Mouse (Mus musculus) urinary bladder, postnatal 36 days (tissue): ENCODE results near the gene Myl7.
"Not testable (repeated sequence)": the region's sequence is repeated elsewhere in the genome, so short reads cannot be mapped to it uniquely, and the experiment has no call there.

Experiments used
- DNase-seq, 2 experiments: peaks; one replicate each; pipeline ENCODE4 v3.0.0; 2022; ENCODE audit warnings: low spot score in 2 of 2, mixed read lengths in 1 of 2

Myl7 gene

GRCm38 (mm10) chr11:5903844-5904243 lies 5.3 kb upstream of the Myl7 start:
- no peak for DNase-seq

- DNase-seq = no peak
These were observed 3.8 kb upstream of the Myl7 start for GRCm38 (mm10) chr11:5902390-5902789.

GRCm38 (mm10) chr11:5901950-5902349 lies 3.4 kb upstream of the Myl7 start:
- DNase-seq = peak in 1 of 2 experiments; percentile 36

GRCm38 (mm10) chr11:5901320-5901719 lies 2.7 kb upstream of the Myl7 start:
- DNase-seq = no peak

- DNase-seq = no peak
These were observed 704 bp upstream of the Myl7 start for GRCm38 (mm10) chr11:5899286-5899685.

- no peak for DNase-seq
These were observed 743 bp downstream of the Myl7 start for GRCm38 (mm10) chr11:5897839-5898238.

GRCm38 (mm10) chr11:5897230-5897629 lies 1.4 kb downstream of the Myl7 start:
- no peak for DNase-seq

GRCm38 (mm10) chr11:5893807-5894206 lies 4.8 kb downstream of the Myl7 start:
- no peak for DNase-seq

GRCm38 (mm10) chr11:5892810-5893368 lies 5.7 kb downstream of the Myl7 start:
- DNase-seq = no peak

- DNase-seq = no peak
These were observed 6.4 kb downstream of the Myl7 start for GRCm38 (mm10) chr11:5892151-5892591.

- DNase-seq = not testable (repeated sequence)
These were observed 10.0 kb downstream of the Myl7 start for GRCm38 (mm10) chr11:5888563-5888962.

- DNase-seq = no peak
These were observed 11.3 kb downstream of the Myl7 start for GRCm38 (mm10) chr11:5887250-5887649.

- DNase-seq = peak; percentile 50 to 64
These were observed 12.4 kb downstream of the Myl7 start for GRCm38 (mm10) chr11:5886187-5886586.

- DNase-seq = no peak
These were observed 16.1 kb downstream of the Myl7 start for GRCm38 (mm10) chr11:5882518-5882917.

GRCm38 (mm10) chr11:5879905-5880304 lies 18.7 kb downstream of the Myl7 start:
- peak in 1 of 2 experiments; percentile 35 for DNase-seq

GRCm38 (mm10) chr11:5878661-5879060 lies 19.9 kb downstream of the Myl7 start:
- no peak for DNase-seq

- peak; percentile 94 to 98 for DNase-seq
These were observed 20.6 kb downstream of the Myl7 start, which contains the start of gene Pold2 for GRCm38 (mm10) chr11:5877921-5878526. Gene Pold2, minus strand, starts transcription at chr11:5878292.

- DNase-seq = no peak
These were observed 21.2 kb downstream of the Myl7 start for GRCm38 (mm10) chr11:5877421-5877820.

- DNase-seq = no peak
These were observed 25.4 kb downstream of the Myl7 start for GRCm38 (mm10) chr11:5873192-5873591.

- DNase-seq = no peak
These were observed 25.9 kb downstream of the Myl7 start for GRCm38 (mm10) chr11:5872707-5873106.

- DNase-seq = no peak
These were observed 28.5 kb downstream of the Myl7 start for GRCm38 (mm10) chr11:5870069-5870468.

- no peak for DNase-seq
These were observed 29.3 kb downstream of the Myl7 start for GRCm38 (mm10) chr11:5869331-5869730.

GRCm38 (mm10) chr11:5868324-5868723 lies 30.3 kb downstream of the Myl7 start:
- DNase-seq = no peak

GRCm38 (mm10) chr11:5867196-5867595 lies 31.4 kb downstream of the Myl7 start:
- DNase-seq = no peak
